Mouse (Mus musculus) heart, postnatal 0 days (tissue): Measurements from ENCODE around the gene Acbd6.

Experiments
- CTCF ChIP-seq: IDR thresholded peaks from 2 replicates; pipeline ENCODE4 v1.5.1; 2016; ENCODE audit warnings: antibody characterized with exemption, control low read depth, low read depth
- EP300 ChIP-seq: IDR thresholded peaks from 2 replicates; pipeline ENCODE4 v1.6.1; 2016; ENCODE audit warnings: antibody characterized with exemption, low read depth

GRCm38 (mm10) chr1:155529120-155529963 is 28.6 kb upstream of the Acbd6 start:
- no peak for TF ChIP-seq CTCF
- no peak for TF ChIP-seq EP300
